Mouse (Mus musculus): Measurements from ENCODE around the gene Tmem259.
"Not testable (repeated sequence)": the region's sequence is repeated elsewhere in the genome, so short reads cannot be mapped to it uniquely, and the experiment has no call there.

Tmem259 gene

GRCm38 (mm10) chr10:79965325-79965724, 18.8 kb downstream of the Tmem259 start:
- DNase-seq (ENCODE audit: low read depth, low spot score): no peak

GRCm38 (mm10) chr10:79964727-79965126, 19.4 kb downstream of the Tmem259 start:
- no peak for DNase-seq (ENCODE audit: low read depth, low spot score)

- no peak for DNase-seq (ENCODE audit: low read depth, low spot score)
Observed at GRCm38 (mm10) chr10:79960671-79961294, 23.3 kb downstream of the Tmem259 start.

- DNase-seq (ENCODE audit: low read depth, low spot score): peak; percentile 100
Observed at GRCm38 (mm10) chr10:79959847-79960601, 24.1 kb downstream of the Tmem259 start, which contains the start of gene Wdr18. Gene Wdr18, plus strand, starts transcription at chr10:79960152.

GRCm38 (mm10) chr10:79959412-79959811, 24.7 kb downstream of the Tmem259 start:
- DNase-seq (ENCODE audit: low read depth, low spot score): not testable (repeated sequence)

- DNase-seq (ENCODE audit: low read depth, low spot score): peak; percentile 73
Observed at GRCm38 (mm10) chr10:79958140-79958816, 25.9 kb downstream of the Tmem259 start.

- no peak for DNase-seq (ENCODE audit: low read depth, low spot score)
Observed at GRCm38 (mm10) chr10:79956643-79957154, 27.4 kb downstream of the Tmem259 start.

- no peak for DNase-seq (ENCODE audit: low read depth, low spot score)
Observed at GRCm38 (mm10) chr10:79955691-79956090, 28.4 kb downstream of the Tmem259 start.

GRCm38 (mm10) chr10:79953946-79954345, 30.2 kb downstream of the Tmem259 start:
- DNase-seq (ENCODE audit: low read depth, low spot score): no peak

- no peak for DNase-seq (ENCODE audit: low read depth, low spot score)
Observed at GRCm38 (mm10) chr10:79950661-79951060, 33.5 kb downstream of the Tmem259 start.

- DNase-seq (ENCODE audit: low read depth, low spot score): no peak
Observed at GRCm38 (mm10) chr10:79949873-79950272, 34.3 kb downstream of the Tmem259 start.

- no peak for DNase-seq (ENCODE audit: low read depth, low spot score)
Observed at GRCm38 (mm10) chr10:79947502-79947901, 36.6 kb downstream of the Tmem259 start.

- no peak for DNase-seq (ENCODE audit: low read depth, low spot score)
Observed at GRCm38 (mm10) chr10:79946752-79947322, 37.3 kb downstream of the Tmem259 start.

GRCm38 (mm10) chr10:79945507-79946234, 38.5 kb downstream of the Tmem259 start:
- peak; percentile 76 for DNase-seq (ENCODE audit: low read depth, low spot score)

GRCm38 (mm10) chr10:79943471-79943901, 40.6 kb downstream of the Tmem259 start:
- no peak for DNase-seq (ENCODE audit: low read depth, low spot score)

- no peak for DNase-seq (ENCODE audit: low read depth, low spot score)
Observed at GRCm38 (mm10) chr10:79942988-79943387, 41.1 kb downstream of the Tmem259 start.

- no peak for DNase-seq (ENCODE audit: low read depth, low spot score)
Observed at GRCm38 (mm10) chr10:79940749-79941148, 43.4 kb downstream of the Tmem259 start.

- no peak for DNase-seq (ENCODE audit: low read depth, low spot score)
Observed at GRCm38 (mm10) chr10:79937775-79938526, 46.2 kb downstream of the Tmem259 start.

- DNase-seq (ENCODE audit: low read depth, low spot score): no peak
Observed at GRCm38 (mm10) chr10:79936911-79937441, 47.2 kb downstream of the Tmem259 start.

- DNase-seq (ENCODE audit: low read depth, low spot score): no peak
Observed at GRCm38 (mm10) chr10:79936284-79936910, 47.7 kb downstream of the Tmem259 start.

Measured in forelimb bud, embryonic 11.5 days (tissue).